Mouse (Mus musculus) ES-E14 (cell line): ENCODE data around the gene Mbd5.

ENCODE experiments used
- CHD2 ChIP-seq: IDR thresholded peaks from 2 replicates; pipeline ENCODE4 v1.6.1; 2014; ENCODE audit warnings: mild to moderate bottlenecking, low read depth, low read length, inconsistent platforms
- HCFC1 ChIP-seq: IDR thresholded peaks from 2 replicates; pipeline ENCODE4 v1.6.1; 2012; ENCODE audit warnings: low read length, inconsistent platforms, borderline replicate concordance; ENCODE audit not compliant: insufficient read depth
- MAFK ChIP-seq: IDR thresholded peaks from 2 replicates; pipeline ENCODE4 v1.6.1; 2014; ENCODE audit warnings: mild to moderate bottlenecking, low read depth, low read length, inconsistent platforms; ENCODE audit not compliant: insufficient read depth
- ZNF384 ChIP-seq: IDR thresholded peaks from 2 replicates; pipeline ENCODE4 v1.6.1; 2012; ENCODE audit warnings: low read depth, low read length, inconsistent platforms

- TF ChIP-seq ZNF384 (no peak), CHD2 (no peak), HCFC1 (no peak), MAFK (no peak)
Measured at GRCm38 (mm10) chr2:49096765-49097164, 147.5 kb downstream of the Mbd5 start.
